8 mouse cellular contexts compared by ENCODE assay signal in the genomic region with DNA sequence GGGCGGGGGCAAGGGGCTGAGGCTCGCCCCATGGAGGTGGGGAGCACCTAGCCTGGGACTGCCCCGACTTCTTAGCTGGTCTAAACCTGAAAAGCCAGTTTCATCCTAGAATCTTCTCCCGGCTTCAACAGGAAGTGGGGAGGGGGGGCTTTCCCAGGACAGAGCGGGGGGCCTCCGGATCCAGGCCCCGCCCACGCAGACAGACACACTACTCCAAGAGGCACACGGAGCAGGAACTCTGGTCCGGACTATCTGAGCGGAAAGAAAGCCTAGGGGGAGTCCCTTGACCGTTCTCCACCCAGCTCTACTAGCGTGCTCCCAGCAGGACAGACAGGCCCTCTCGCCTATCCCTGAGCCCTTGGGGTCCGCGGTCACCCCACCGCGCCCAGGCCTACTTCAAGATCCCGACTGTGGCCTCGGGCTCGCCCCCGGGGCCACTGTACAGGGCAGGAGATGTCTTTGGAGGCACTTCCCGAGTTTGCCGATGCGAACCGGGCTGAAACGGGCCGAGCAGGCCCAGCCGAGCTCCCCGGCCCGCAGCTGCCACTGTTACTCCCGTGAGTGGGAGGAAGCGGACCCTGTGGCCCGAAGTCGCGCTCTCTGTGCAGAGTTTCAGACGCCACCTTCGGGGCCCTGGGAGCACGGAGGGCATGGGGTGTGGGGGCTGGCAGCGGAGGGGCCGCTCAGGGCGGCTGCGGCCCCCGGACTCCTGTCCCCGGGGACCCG. TPM values are rescaled to one million over a fixed set of nuclear protein-coding genes. Genes with fewer than 3 reads are reported as not detected.
DNase-seq lines count a peak whose midpoint lies in the region; ATAC-seq lines count a peak whose summit lies in the region.

No protein-coding gene starts in this region.

- DNase-seq in adrenal gland, adult 2 months, result peak; percentile 80
- DNase-seq in hindbrain, embryonic 11.5 days (ENCODE audit: low spot score), result peak; percentile 73
- no peak for DNase-seq in liver, embryonic 13.5 days
- DNase-seq in frontal cortex, postnatal 25 days (ENCODE audit: low spot score in 2 of 2), result no peak

- H3K9me3 ChIP-seq in erythroblast, embryonic 14.5 days (ENCODE audit: control insufficient read depth, low read length), result peaks cover 26% of the 10 kb centered on the region
- H3K9me3 ChIP-seq in forebrain, embryonic 15.5 days, result no peaks in the 10 kb centered on the region
- H3K9me3 ChIP-seq in hindbrain, embryonic 11.5 days (ENCODE audit: control insufficient read depth, low read length), result no peaks in the 10 kb centered on the region
- no peaks in the 10 kb centered on the region for H3K9me3 ChIP-seq in liver, embryonic 13.5 days (replicated peaks)
- no peaks in the 10 kb centered on the region for H3K9me3 ChIP-seq in neural tube, embryonic 13.5 days

- peaks cover 64% of the 10 kb centered on the region for H3K4me1 ChIP-seq in erythroblast, embryonic 14.5 days (ENCODE audit: control insufficient read depth)
- H3K4me1 ChIP-seq in forebrain, embryonic 15.5 days, result peaks cover 50% of the 10 kb centered on the region
- H3K4me1 ChIP-seq in hindbrain, embryonic 11.5 days (replicated peaks; ENCODE audit: control insufficient read depth, insufficient read depth, low read length), result peaks cover 6% of the 10 kb centered on the region; the same call in 1 of the 2 replicates
- peaks cover 83% of the 10 kb centered on the region for H3K4me1 ChIP-seq in liver, embryonic 13.5 days (replicated peaks)
- H3K4me1 ChIP-seq in neural tube, embryonic 13.5 days (replicated peaks), result peaks cover 85% of the 10 kb centered on the region

- ATAC-seq in erythroblast, adult 5-6 weeks (replicated peaks; ENCODE audit: low FRiP score, poor library complexity, severe bottlenecking), result no peak
- no peak for ATAC-seq in forebrain, embryonic 15.5 days (replicated peaks)
- ATAC-seq in hindbrain, embryonic 11.5 days (ENCODE audit: low FRiP score), result peak; percentile 52
- peak; percentile 21 for ATAC-seq in liver, embryonic 13.5 days (ENCODE audit: low read depth)
- peak; percentile 6; the same call in 1 of the 2 replicates for ATAC-seq in neural tube, embryonic 13.5 days (ENCODE audit: low read depth)

- peak overlapping the region; percentile 59 for H3K4me3 ChIP-seq in erythroblast, embryonic 14.5 days (replicated peaks)
- peak overlapping the region; percentile 61 for H3K4me3 ChIP-seq in forebrain, embryonic 15.5 days
- peak overlapping the region; percentile 76 for H3K4me3 ChIP-seq in hindbrain, embryonic 11.5 days (ENCODE audit: low read depth, low read length)
- peak overlapping the region; percentile 65 for H3K4me3 ChIP-seq in liver, embryonic 13.5 days (replicated peaks)
- peak overlapping the region; percentile 68 for H3K4me3 ChIP-seq in neural tube, embryonic 13.5 days

- H3K27me3 ChIP-seq in erythroblast, embryonic 14.5 days (ENCODE audit: control insufficient read depth), result peaks cover 87% of the 10 kb centered on the region
- H3K27me3 ChIP-seq in forebrain, embryonic 15.5 days, result peaks cover 28% of the 10 kb centered on the region
- peaks cover 4% of the 10 kb centered on the region; the same call in 1 of the 2 replicates for H3K27me3 ChIP-seq in hindbrain, embryonic 11.5 days (ENCODE audit: control insufficient read depth, insufficient read depth, low read length)
- peaks cover 83% of the 10 kb centered on the region for H3K27me3 ChIP-seq in liver, embryonic 13.5 days
- peaks cover 37% of the 10 kb centered on the region for H3K27me3 ChIP-seq in neural tube, embryonic 13.5 days

- H3K27ac ChIP-seq in forebrain, embryonic 15.5 days (replicated peaks), result peak overlapping the region; percentile 38
- H3K27ac ChIP-seq in hindbrain, embryonic 11.5 days (ENCODE audit: low read depth, low read length), result peak overlapping the region; percentile 56
- peak overlapping the region; percentile 34 for H3K27ac ChIP-seq in liver, embryonic 13.5 days
- peak overlapping the region; percentile 81 for H3K27ac ChIP-seq in neural tube, embryonic 13.5 days (replicated peaks)

- WGBS in forebrain, embryonic 15.5 days, result 1% methylated on average over 46 of the region's 46 CpGs
- under 1% methylated on average over 43 of the region's 46 CpGs for WGBS in hindbrain, embryonic 11.5 days
- WGBS in liver, embryonic 13.5 days (ENCODE audit: insufficient replicate concordance), result under 1% methylated on average over 46 of the region's 46 CpGs
- WGBS in neural tube, embryonic 13.5 days, result 1% methylated on average over 46 of the region's 46 CpGs

- peak overlapping the region; percentile 98 for H3K4me2 ChIP-seq in forebrain, embryonic 15.5 days (replicated peaks)
- peak overlapping the region; percentile 100 for H3K4me2 ChIP-seq in hindbrain, embryonic 11.5 days (replicated peaks; ENCODE audit: low read depth, low read length)
- H3K4me2 ChIP-seq in liver, embryonic 13.5 days, result peak overlapping the region; percentile 76
- peak overlapping the region; percentile 96 for H3K4me2 ChIP-seq in neural tube, embryonic 13.5 days

- no peaks in the 10 kb centered on the region for H3K36me3 ChIP-seq in erythroblast, embryonic 14.5 days (ENCODE audit: control insufficient read depth)
- no peaks in the 10 kb centered on the region for H3K36me3 ChIP-seq in forebrain, embryonic 15.5 days
- H3K36me3 ChIP-seq in hindbrain, embryonic 11.5 days (ENCODE audit: control insufficient read depth, insufficient read depth, low read length), result no peaks in the 10 kb centered on the region
- H3K36me3 ChIP-seq in liver, embryonic 13.5 days, result no peaks in the 10 kb centered on the region
- no peaks in the 10 kb centered on the region for H3K36me3 ChIP-seq in neural tube, embryonic 13.5 days

- peak overlapping the region; percentile 59 for H3K9ac ChIP-seq in forebrain, embryonic 15.5 days (replicated peaks)
- peak overlapping the region; percentile 85 for H3K9ac ChIP-seq in hindbrain, embryonic 11.5 days (ENCODE audit: low read depth, low read length)
- peak overlapping the region; percentile 73 for H3K9ac ChIP-seq in liver, embryonic 13.5 days
- H3K9ac ChIP-seq in neural tube, embryonic 13.5 days, result peak overlapping the region; percentile 89

RNA-seq across cellular contexts. Expression of a gene that starts 0.7 kb away (rescaled TPM):
- polyA plus RNA-seq in erythroblast, embryonic 14.5 days (2012), result 0.44 and 0.77 TPM in 2 replicates
- total RNA-seq in erythroblast, adult 5-6 weeks (2015; ENCODE audit: low replicate concordance), result not detected in 2 replicates
- total RNA-seq in erythroblast, adult 5-6 weeks (2017; ENCODE audit: low replicate concordance), result 1.2 and 7.5 TPM in 2 replicates
- total RNA-seq in adrenal gland, adult 2 months (2021), result 10 to 100 TPM; 28.0 to 28.6 TPM
- 137 and 151 TPM in 2 replicates for polyA plus RNA-seq in adrenal gland, adult 2 months (2012; rRNA removed)
- polyA plus RNA-seq in forebrain, embryonic 15.5 days (2015; fragmentation: Nextera tagmentation; extraction: Ambion mirVana), result 16.7 and 18.1 TPM in 2 replicates
- polyA plus RNA-seq in hindbrain, embryonic 11.5 days (2014; fragmentation: Nextera tagmentation; extraction: Ambion mirVana), result 19.1 and 21.0 TPM in 2 replicates
- polyA plus RNA-seq in liver, embryonic 13.5 days (2015; fragmentation: Nextera tagmentation; extraction: Ambion mirVana), result 5.6 and 6.2 TPM in 2 replicates
- 28.9 and 30.4 TPM in 2 replicates for polyA plus RNA-seq in neural tube, embryonic 13.5 days (2015; fragmentation: Nextera tagmentation; extraction: Ambion mirVana)

RNA-seq across cellular contexts. Expression of a gene that starts 4.9 kb away (rescaled TPM):
- polyA plus RNA-seq in erythroblast, embryonic 14.5 days (2012), result 4.8 and 5.0 TPM in 2 replicates
- total RNA-seq in erythroblast, adult 5-6 weeks (2015; ENCODE audit: low replicate concordance), result 21.3 and 22.1 TPM in 2 replicates
- total RNA-seq in erythroblast, adult 5-6 weeks (2017; ENCODE audit: low replicate concordance), result 29.0 and 33.3 TPM in 2 replicates
- 10 to 100 TPM; 17.1 to 19.6 TPM for total RNA-seq in adrenal gland, adult 2 months (2021)
- polyA plus RNA-seq in adrenal gland, adult 2 months (2012; rRNA removed), result 17.1 and 21.1 TPM in 2 replicates
- polyA plus RNA-seq in forebrain, embryonic 15.5 days (2015; fragmentation: Nextera tagmentation; extraction: Ambion mirVana), result 33.5 and 33.8 TPM in 2 replicates
- 28.6 and 29.0 TPM in 2 replicates for polyA plus RNA-seq in hindbrain, embryonic 11.5 days (2014; fragmentation: Nextera tagmentation; extraction: Ambion mirVana)
- 19.7 and 21.6 TPM in 2 replicates for polyA plus RNA-seq in liver, embryonic 13.5 days (2015; fragmentation: Nextera tagmentation; extraction: Ambion mirVana)
- polyA plus RNA-seq in neural tube, embryonic 13.5 days (2015; fragmentation: Nextera tagmentation; extraction: Ambion mirVana), result 35.8 and 36.6 TPM in 2 replicates

RNA-seq across cellular contexts. Expression of a gene that starts 16.2 kb away (rescaled TPM):
- polyA plus RNA-seq in erythroblast, embryonic 14.5 days (2012), result 25.7 and 48.2 TPM in 2 replicates
- 64.4 and 68.3 TPM in 2 replicates for total RNA-seq in erythroblast, adult 5-6 weeks (2015; ENCODE audit: low replicate concordance)
- 29.9 and 61.1 TPM in 2 replicates for total RNA-seq in erythroblast, adult 5-6 weeks (2017; ENCODE audit: low replicate concordance)
- 10 to 100 TPM in 1 of 2 experiments, 1 to 10 TPM in 1; 9.8 to 15.5 TPM for total RNA-seq in adrenal gland, adult 2 months (2021)
- 7.2 and 7.8 TPM in 2 replicates for polyA plus RNA-seq in adrenal gland, adult 2 months (2012; rRNA removed)
- polyA plus RNA-seq in forebrain, embryonic 15.5 days (2015; fragmentation: Nextera tagmentation; extraction: Ambion mirVana), result 51.8 and 54.2 TPM in 2 replicates
- 82.5 and 84.2 TPM in 2 replicates for polyA plus RNA-seq in hindbrain, embryonic 11.5 days (2014; fragmentation: Nextera tagmentation; extraction: Ambion mirVana)
- 92.2 and 93.1 TPM in 2 replicates for polyA plus RNA-seq in liver, embryonic 13.5 days (2015; fragmentation: Nextera tagmentation; extraction: Ambion mirVana)
- polyA plus RNA-seq in neural tube, embryonic 13.5 days (2015; fragmentation: Nextera tagmentation; extraction: Ambion mirVana), result 45.7 and 46.8 TPM in 2 replicates

RNA-seq across cellular contexts. Expression of a gene that starts 21.3 kb away (rescaled TPM):
- not detected in 2 replicates for polyA plus RNA-seq in erythroblast, embryonic 14.5 days (2012)
- not detected in 2 replicates for total RNA-seq in erythroblast, adult 5-6 weeks (2015; ENCODE audit: low replicate concordance)
- total RNA-seq in erythroblast, adult 5-6 weeks (2017; ENCODE audit: low replicate concordance), result not detected in 2 replicates
- total RNA-seq in adrenal gland, adult 2 months (2021), result under 1 TPM; 0.26 to 0.31 TPM
- polyA plus RNA-seq in adrenal gland, adult 2 months (2012; rRNA removed), result 0.69 TPM in 1 of 2 replicates, not detected in the other
- polyA plus RNA-seq in forebrain, embryonic 15.5 days (2015; fragmentation: Nextera tagmentation; extraction: Ambion mirVana), result not detected in 2 replicates
- polyA plus RNA-seq in hindbrain, embryonic 11.5 days (2014; fragmentation: Nextera tagmentation; extraction: Ambion mirVana), result not detected in 2 replicates
- polyA plus RNA-seq in liver, embryonic 13.5 days (2015; fragmentation: Nextera tagmentation; extraction: Ambion mirVana), result 0.08 and 0.13 TPM in 2 replicates
- polyA plus RNA-seq in neural tube, embryonic 13.5 days (2015; fragmentation: Nextera tagmentation; extraction: Ambion mirVana), result not detected in 2 replicates

RNA-seq across cellular contexts. Expression of a gene that starts 46.1 kb away (rescaled TPM):
- 4.8 and 5.8 TPM in 2 replicates for polyA plus RNA-seq in erythroblast, embryonic 14.5 days (2012)
- 58.0 and 62.7 TPM in 2 replicates for total RNA-seq in erythroblast, adult 5-6 weeks (2015; ENCODE audit: low replicate concordance)
- 166 and 187 TPM in 2 replicates for total RNA-seq in erythroblast, adult 5-6 weeks (2017; ENCODE audit: low replicate concordance)
- 10 to 100 TPM; 58.6 to 68.2 TPM for total RNA-seq in adrenal gland, adult 2 months (2021)
- polyA plus RNA-seq in adrenal gland, adult 2 months (2012; rRNA removed), result 176 and 201 TPM in 2 replicates
- 50.9 and 51.4 TPM in 2 replicates for polyA plus RNA-seq in forebrain, embryonic 15.5 days (2015; fragmentation: Nextera tagmentation; extraction: Ambion mirVana)
- 28.9 and 31.4 TPM in 2 replicates for polyA plus RNA-seq in hindbrain, embryonic 11.5 days (2014; fragmentation: Nextera tagmentation; extraction: Ambion mirVana)
- 27.5 and 29.7 TPM in 2 replicates for polyA plus RNA-seq in liver, embryonic 13.5 days (2015; fragmentation: Nextera tagmentation; extraction: Ambion mirVana)
- 39.8 and 42.8 TPM in 2 replicates for polyA plus RNA-seq in neural tube, embryonic 13.5 days (2015; fragmentation: Nextera tagmentation; extraction: Ambion mirVana)

Comparison
In these comparisons a context has a peak if more than half of its experiments do, and no peak if none do; other contexts are left out.
1. ATAC-seq: peak in hindbrain, embryonic 11.5 days (single experiment), liver, embryonic 13.5 days (single experiment) and neural tube, embryonic 13.5 days (single experiment); none in erythroblast, adult 5-6 weeks (single experiment) and forebrain, embryonic 15.5 days (single experiment).
2. DNase-seq: peak in adrenal gland, adult 2 months (single experiment) and hindbrain, embryonic 11.5 days (single experiment); none in liver, embryonic 13.5 days (single experiment) and frontal cortex, postnatal 25 days (0 of 2).
3. Peak in every context shown above with its lines, with median percentiles within 50 percentile points of each other: H3K4me3 ChIP-seq, H3K27ac ChIP-seq, H3K4me2 ChIP-seq and H3K9ac ChIP-seq.